Mouse (Mus musculus): ENCODE measurements at regions not wholly inside any gene's neighbourhood (a gene's known extent, or its start where the extent isn't known, plus 50 kb on each side); places are given as distances from the start of the nearest gene placed in this dataset.
A peak's percentile ranks its signal among the peaks of the same experiment; 100 is the strongest.

DNA sequence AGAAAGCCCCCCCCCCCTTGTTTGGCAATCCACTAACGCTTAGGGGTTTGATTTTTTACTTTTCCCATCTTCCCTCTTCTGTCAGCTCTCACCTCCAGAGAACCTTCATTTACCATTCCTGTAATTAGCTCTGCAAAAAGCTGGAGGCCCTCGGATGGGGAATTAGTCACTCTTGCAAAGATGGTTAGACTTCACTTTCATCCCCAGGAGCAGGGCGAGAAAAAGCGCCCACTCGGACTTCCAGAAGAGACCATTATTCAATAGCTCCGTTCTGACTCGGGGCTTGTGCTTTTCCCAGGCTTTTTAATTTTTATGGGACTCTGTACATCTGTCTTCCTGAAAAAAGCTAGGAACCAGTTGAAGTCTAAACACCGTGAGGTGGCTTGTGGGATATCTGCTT, 73.7 kb upstream of the Map4k3 start:
- no peaks in the 10 kb centered on the region for H3K27me3 ChIP-seq (ENCODE audit: control insufficient read depth, insufficient read depth, low read length)
- TF ChIP-seq CTCF (IDR thresholded peaks at IDR 0.05; ENCODE audit: extremely low read depth, insufficient read length, insufficient replicate concordance, low read depth, low read length) = no peak
- no peak for TF ChIP-seq POLR2A (IDR thresholded peaks at IDR 0.05; ENCODE audit: low read depth, low read length)
- H3K4me1 ChIP-seq (ENCODE audit: control insufficient read depth, insufficient read depth, insufficient read length, low read length) = peaks cover 2% of the 10 kb centered on the region
- 59% methylated on average over 8 of the region's 8 CpGs for WGBS
- H3K4me3 ChIP-seq (ENCODE audit: low read depth, low read length) = no peak overlapping the region
- no peaks in the 10 kb centered on the region for H3K36me3 ChIP-seq (ENCODE audit: control insufficient read depth, insufficient read depth, low read length)
- peak overlapping the region; percentile 17; the same call in 1 of the 2 replicates for H3K27ac ChIP-seq (ENCODE audit: insufficient read depth, low read depth, low read length)

DNA sequence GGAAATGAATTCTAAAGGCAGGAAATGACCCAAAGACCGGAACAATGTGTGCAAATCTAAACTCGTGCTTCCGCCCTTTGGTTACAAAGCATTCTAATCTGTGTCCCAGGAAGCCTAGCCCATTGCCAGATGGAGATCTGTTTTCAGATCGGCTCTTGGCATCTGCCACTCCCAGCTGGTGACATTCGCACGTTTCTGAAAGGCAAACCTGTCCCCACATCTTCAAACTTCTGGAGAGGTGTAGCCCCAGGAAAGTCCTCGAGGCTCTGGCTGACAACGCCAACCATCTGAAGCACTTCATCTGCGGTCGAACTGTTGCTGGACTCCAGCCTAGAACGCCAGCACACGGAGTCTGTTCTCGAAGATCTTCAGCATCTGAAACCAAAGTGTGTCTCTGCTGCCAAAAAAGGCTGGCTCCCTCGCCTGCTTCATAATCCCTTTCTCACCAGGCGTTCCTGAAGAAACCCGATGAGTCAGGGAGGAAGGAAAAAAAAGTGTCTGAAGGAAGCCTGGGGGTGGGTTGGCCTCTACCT, 73.2 kb upstream of the Map4k3 start:
- Histone ChIP-seq H3K27ac (ENCODE audit: insufficient read depth, low read depth, low read length) (peak overlapping the region; percentile 60), H3K36me3 (ENCODE audit: control insufficient read depth, insufficient read depth, low read length) (no peaks in the 10 kb centered on the region), H3K4me1 (ENCODE audit: control insufficient read depth, insufficient read depth, insufficient read length, low read length) (peaks cover 2% of the 10 kb centered on the region), H3K27me3 (ENCODE audit: control insufficient read depth, insufficient read depth, low read length) (no peaks in the 10 kb centered on the region), H3K4me3 (ENCODE audit: low read depth, low read length) (peak overlapping the region; percentile 30; the same call in 1 of the 2 replicates)
- TF ChIP-seq POLR2A (IDR thresholded peaks at IDR 0.05; ENCODE audit: low read depth, low read length) = no peak
- TF ChIP-seq CTCF (IDR thresholded peaks at IDR 0.05; ENCODE audit: extremely low read depth, insufficient read length, insufficient replicate concordance, low read depth, low read length) = no peak
- 30% methylated on average over 16 of the region's 16 CpGs for WGBS

DNA sequence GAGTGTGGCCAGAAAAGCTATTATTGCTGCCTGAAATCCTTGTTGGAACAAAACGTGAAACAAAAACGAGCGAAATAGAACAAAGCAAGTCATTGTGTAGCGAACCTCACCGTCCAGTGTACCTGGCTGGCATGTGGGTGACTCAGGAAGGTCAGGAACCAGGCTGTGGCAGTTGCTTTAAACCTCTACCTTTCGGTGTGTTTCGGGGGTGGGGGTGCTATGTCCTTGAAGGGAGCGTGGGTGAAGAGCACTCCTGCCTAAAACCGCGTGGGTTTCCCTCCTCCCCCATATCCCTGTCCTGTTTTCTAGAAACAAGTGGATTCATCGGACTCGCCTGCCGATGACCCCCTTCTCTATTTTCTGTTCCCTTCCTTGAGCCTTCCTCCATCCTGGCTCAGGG, 72.6 kb upstream of the Map4k3 start:
- Histone ChIP-seq H3K4me1 (ENCODE audit: control insufficient read depth, insufficient read depth, insufficient read length, low read length) (peaks cover 2% of the 10 kb centered on the region), H3K27me3 (ENCODE audit: control insufficient read depth, insufficient read depth, low read length) (no peaks in the 10 kb centered on the region), H3K4me3 (ENCODE audit: low read depth, low read length) (no peak overlapping the region), H3K36me3 (ENCODE audit: control insufficient read depth, insufficient read depth, low read length) (no peaks in the 10 kb centered on the region), H3K27ac (ENCODE audit: insufficient read depth, low read depth, low read length) (no peak overlapping the region)
- no peak for TF ChIP-seq CTCF (IDR thresholded peaks at IDR 0.05; ENCODE audit: extremely low read depth, insufficient read length, insufficient replicate concordance, low read depth, low read length)
- no peak for TF ChIP-seq POLR2A (IDR thresholded peaks at IDR 0.05; ENCODE audit: low read depth, low read length)
- 58% methylated on average over 13 of the region's 13 CpGs for WGBS

DNA sequence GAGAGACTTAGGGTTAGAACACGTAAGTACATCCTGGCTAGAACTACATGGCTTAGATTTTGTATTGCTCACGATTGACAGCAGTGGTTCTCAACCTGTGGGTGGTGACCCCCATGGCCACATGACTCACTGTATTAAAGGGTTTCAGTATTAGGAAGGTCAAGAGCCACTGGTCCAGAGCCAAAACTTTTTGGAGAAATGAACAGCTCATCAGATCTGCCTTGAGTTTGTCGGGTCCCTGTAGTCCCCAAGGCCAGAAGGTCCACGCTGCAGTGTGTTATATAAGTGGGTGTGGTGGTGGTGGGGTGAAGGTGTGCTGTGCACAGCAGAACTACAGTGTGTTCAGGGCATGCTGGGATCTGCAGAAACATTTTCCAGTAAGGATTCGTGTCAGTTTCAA, 72.2 kb upstream of the Map4k3 start:
- Histone ChIP-seq H3K36me3 (ENCODE audit: control insufficient read depth, insufficient read depth, low read length) (no peaks in the 10 kb centered on the region), H3K27ac (ENCODE audit: insufficient read depth, low read depth, low read length) (no peak overlapping the region), H3K4me1 (ENCODE audit: control insufficient read depth, insufficient read depth, insufficient read length, low read length) (peaks cover 2% of the 10 kb centered on the region), H3K4me3 (ENCODE audit: low read depth, low read length) (no peak overlapping the region), H3K27me3 (ENCODE audit: control insufficient read depth, insufficient read depth, low read length) (no peaks in the 10 kb centered on the region)
- no peak for TF ChIP-seq CTCF (IDR thresholded peaks at IDR 0.05; ENCODE audit: extremely low read depth, insufficient read length, insufficient replicate concordance, low read depth, low read length)
- WGBS = 60% methylated on average over 5 of the region's 5 CpGs

DNA sequence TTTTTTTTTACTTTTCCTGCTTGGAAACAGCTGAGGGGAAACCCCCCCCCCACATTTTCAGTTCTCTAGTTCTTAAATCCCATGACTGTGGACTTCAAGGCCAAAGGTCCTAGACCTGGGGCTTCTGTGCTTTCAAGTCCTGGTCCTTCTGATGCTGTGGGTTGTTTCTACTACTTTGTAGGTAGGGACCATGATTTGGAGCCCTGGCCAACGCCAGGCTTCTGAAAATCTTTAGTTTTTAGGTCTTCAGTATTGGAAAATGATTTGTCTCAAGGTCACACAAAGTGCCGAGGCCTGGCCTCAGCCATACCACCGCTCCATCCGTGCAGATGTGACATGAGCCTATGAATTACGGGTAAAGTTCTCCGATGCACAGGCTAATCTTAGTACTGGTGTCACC, 70.8 kb upstream of the Map4k3 start:
- Histone ChIP-seq H3K27me3 (ENCODE audit: control insufficient read depth, insufficient read depth, low read length) (no peaks in the 10 kb centered on the region), H3K4me1 (ENCODE audit: control insufficient read depth, insufficient read depth, insufficient read length, low read length) (peaks cover 2% of the 10 kb centered on the region), H3K4me3 (ENCODE audit: low read depth, low read length) (no peak overlapping the region), H3K27ac (ENCODE audit: insufficient read depth, low read depth, low read length) (no peak overlapping the region), H3K36me3 (ENCODE audit: control insufficient read depth, insufficient read depth, low read length) (no peaks in the 10 kb centered on the region)
- WGBS = 95% methylated on average over 6 of the region's 6 CpGs
- no peak for TF ChIP-seq POLR2A (IDR thresholded peaks at IDR 0.05; ENCODE audit: low read depth, low read length)
- TF ChIP-seq CTCF (IDR thresholded peaks at IDR 0.05; ENCODE audit: extremely low read depth, insufficient read length, insufficient replicate concordance, low read depth, low read length) = no peak

DNA sequence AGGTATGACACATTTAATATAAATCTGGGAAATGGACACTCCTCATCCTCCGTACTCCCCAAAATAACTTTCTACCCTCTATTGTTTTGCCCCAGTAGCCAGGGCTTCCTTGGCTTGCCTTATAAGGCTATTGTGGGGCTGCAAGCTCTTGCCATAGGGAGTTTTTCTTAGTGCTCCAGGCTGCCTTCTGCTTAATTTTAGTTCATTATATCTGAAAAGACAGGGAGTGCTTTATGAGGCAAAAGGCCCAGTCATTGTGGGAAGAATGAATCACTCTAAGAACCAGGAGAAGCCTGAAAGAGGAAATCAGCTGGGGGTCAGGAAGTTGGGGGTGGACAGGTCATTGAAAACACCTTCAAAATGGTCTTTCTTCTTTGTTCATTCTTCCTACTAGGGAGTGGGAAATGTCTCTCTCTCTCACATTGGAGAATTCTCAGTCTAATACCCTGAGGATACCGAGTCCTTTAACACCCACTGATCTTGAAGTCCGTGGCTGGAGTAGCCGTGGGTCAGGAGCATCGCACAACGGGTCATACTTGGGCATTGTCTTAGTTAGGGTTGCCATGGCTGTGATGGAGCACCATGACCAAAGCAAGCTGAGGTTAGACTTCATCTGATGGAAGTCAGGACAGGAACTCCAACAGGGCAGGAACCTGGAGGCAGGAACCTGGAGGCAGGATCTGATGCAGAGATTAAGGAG, 70.1 kb upstream of the Map4k3 start:
- Histone ChIP-seq H3K27me3 (ENCODE audit: control insufficient read depth, insufficient read depth, low read length) (no peaks in the 10 kb centered on the region), H3K27ac (ENCODE audit: insufficient read depth, low read depth, low read length) (no peak overlapping the region), H3K4me1 (ENCODE audit: control insufficient read depth, insufficient read depth, insufficient read length, low read length) (peaks cover 2% of the 10 kb centered on the region), H3K4me3 (ENCODE audit: low read depth, low read length) (no peak overlapping the region), H3K36me3 (ENCODE audit: control insufficient read depth, insufficient read depth, low read length) (no peaks in the 10 kb centered on the region)
- no peak for TF ChIP-seq POLR2A (IDR thresholded peaks at IDR 0.05; ENCODE audit: low read depth, low read length)
- no peak for TF ChIP-seq CTCF (IDR thresholded peaks at IDR 0.05; ENCODE audit: extremely low read depth, insufficient read length, insufficient replicate concordance, low read depth, low read length)
- WGBS = 94% methylated on average over 6 of the region's 6 CpGs

DNA sequence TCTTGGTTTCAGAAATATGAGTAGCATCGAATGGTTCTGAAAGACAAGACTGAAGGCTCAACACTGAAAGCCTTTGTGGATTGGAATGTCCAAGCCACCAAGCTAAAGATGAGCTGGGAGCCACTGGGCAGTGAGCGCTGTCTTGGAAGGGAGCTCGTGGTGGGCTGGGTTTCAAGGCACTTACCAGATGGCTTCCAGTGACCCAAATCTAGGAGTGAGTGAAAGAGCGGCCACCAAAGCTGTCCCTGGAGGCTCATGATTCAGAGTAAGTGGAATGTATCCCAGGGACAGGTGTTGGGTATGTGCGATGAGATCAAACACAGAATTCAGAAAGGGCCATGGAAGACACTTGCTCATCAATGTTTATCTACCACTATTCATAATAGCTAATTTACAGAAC, 68.5 kb upstream of the Map4k3 start:
- TF ChIP-seq POLR2A (IDR thresholded peaks at IDR 0.05; ENCODE audit: low read depth, low read length) (no peak), CTCF (IDR thresholded peaks at IDR 0.05; ENCODE audit: extremely low read depth, insufficient read length, insufficient replicate concordance, low read depth, low read length) (no peak)
- WGBS = 91% methylated on average over 5 of the region's 5 CpGs
- Histone ChIP-seq H3K27me3 (ENCODE audit: control insufficient read depth, insufficient read depth, low read length) (no peaks in the 10 kb centered on the region), H3K36me3 (ENCODE audit: control insufficient read depth, insufficient read depth, low read length) (no peaks in the 10 kb centered on the region), H3K4me1 (ENCODE audit: control insufficient read depth, insufficient read depth, insufficient read length, low read length) (peaks cover 2% of the 10 kb centered on the region), H3K4me3 (ENCODE audit: low read depth, low read length) (no peak overlapping the region), H3K27ac (ENCODE audit: insufficient read depth, low read depth, low read length) (no peak overlapping the region)

All from small intestine, adult 2 months (tissue).